Mouse (Mus musculus): ENCODE results near the gene Ddr2. TPM values are rescaled to one million over a fixed set of nuclear protein-coding genes. Genes with fewer than 3 reads are reported as not detected.
A peak's percentile ranks its signal among the peaks of the same experiment; 100 is the strongest.

The Ddr2 gene
- polyA plus RNA-seq, 1 experiment from 2014 or later: 87.3 TPM

- 46% methylated on average over 16 of the region's 16 CpGs for WGBS
- Histone ChIP-seq H3K27ac (no peak overlapping the region), H3K9ac (no peak overlapping the region), H3K4me2 (peak overlapping the region; percentile 27), H3K9me3 (no peaks in the 10 kb centered on the region), H3K4me1 (no peaks in the 10 kb centered on the region), H3K36me3 (no peaks in the 10 kb centered on the region), H3K4me3 (no peak overlapping the region), H3K27me3 (no peaks in the 10 kb centered on the region)
- ATAC-seq (ENCODE audit: insufficient number of reproducible peaks, low FRiP score, low TSS enrichment, low read depth): no peak
Measured at GRCm38 (mm10) chr1:169934005-169934725, 176.4 kb downstream of the Ddr2 start.

GRCm38 (mm10) chr1:169932122-169932746 lies 178.3 kb downstream of the Ddr2 start:
- Histone ChIP-seq H3K27me3 (no peaks in the 10 kb centered on the region), H3K36me3 (no peaks in the 10 kb centered on the region), H3K4me1 (peaks cover 6% of the 10 kb centered on the region; the same call in 1 of the 2 replicates), H3K9ac (no peak overlapping the region), H3K27ac (no peak overlapping the region), H3K4me3 (no peak overlapping the region), H3K4me2 (no peak overlapping the region), H3K9me3 (no peaks in the 10 kb centered on the region)
- no peak for ATAC-seq (ENCODE audit: insufficient number of reproducible peaks, low FRiP score, low TSS enrichment, low read depth)
- WGBS: 58% methylated on average over 7 of the region's 7 CpGs

- WGBS: 71% methylated on average over 7 of the region's 7 CpGs
- no peak overlapping the region for H3K4me3 ChIP-seq
- H3K36me3 ChIP-seq: no peaks in the 10 kb centered on the region
- H3K4me1 ChIP-seq: peaks cover 6% of the 10 kb centered on the region; the same call in 1 of the 2 replicates
- H3K4me2 ChIP-seq: no peak overlapping the region
- no peak overlapping the region for H3K9ac ChIP-seq
- no peaks in the 10 kb centered on the region for H3K9me3 ChIP-seq
- H3K27ac ChIP-seq: no peak overlapping the region
- H3K27me3 ChIP-seq: no peaks in the 10 kb centered on the region
- ATAC-seq (ENCODE audit: insufficient number of reproducible peaks, low FRiP score, low TSS enrichment, low read depth): no peak
Measured at GRCm38 (mm10) chr1:169931698-169932097, 178.9 kb downstream of the Ddr2 start.

DNA sequence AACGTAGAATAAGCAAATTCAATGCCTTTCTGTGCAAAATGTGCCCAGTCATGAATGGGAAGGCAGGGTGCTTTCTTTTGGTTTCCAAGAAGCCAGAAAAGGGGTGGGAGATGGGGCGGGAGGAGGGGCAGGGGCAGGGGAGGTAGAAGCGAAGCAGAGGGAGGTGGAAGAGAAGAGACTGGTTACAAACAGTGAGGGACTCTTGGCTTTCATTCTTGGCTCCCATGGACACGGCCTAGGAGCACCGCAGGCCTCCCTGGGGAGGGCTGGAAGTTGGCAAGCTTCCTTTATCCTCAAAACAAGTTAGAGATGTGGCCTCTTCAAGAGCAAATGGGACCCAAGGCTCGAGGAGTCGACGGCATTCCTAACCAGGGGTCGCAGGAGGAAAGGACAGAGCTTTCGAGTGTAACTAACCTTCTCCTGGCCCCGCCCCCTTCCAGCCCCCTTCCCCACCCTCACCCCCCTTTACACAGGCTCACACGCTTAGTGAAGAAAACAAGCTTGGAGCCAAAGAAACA lies 182.0 kb downstream of the Ddr2 start, which contains the start of gene Ccdc190:
Gene Ccdc190 (plus strand): TSS at position 195 of the 518 bp plus-strand sequence.
- ATAC-seq (ENCODE audit: insufficient number of reproducible peaks, low FRiP score, low TSS enrichment, low read depth): no peak
- 21% methylated on average over 12 of the region's 12 CpGs for WGBS
- H3K9ac ChIP-seq: no peak within 1 kb of the TSS

DNA sequence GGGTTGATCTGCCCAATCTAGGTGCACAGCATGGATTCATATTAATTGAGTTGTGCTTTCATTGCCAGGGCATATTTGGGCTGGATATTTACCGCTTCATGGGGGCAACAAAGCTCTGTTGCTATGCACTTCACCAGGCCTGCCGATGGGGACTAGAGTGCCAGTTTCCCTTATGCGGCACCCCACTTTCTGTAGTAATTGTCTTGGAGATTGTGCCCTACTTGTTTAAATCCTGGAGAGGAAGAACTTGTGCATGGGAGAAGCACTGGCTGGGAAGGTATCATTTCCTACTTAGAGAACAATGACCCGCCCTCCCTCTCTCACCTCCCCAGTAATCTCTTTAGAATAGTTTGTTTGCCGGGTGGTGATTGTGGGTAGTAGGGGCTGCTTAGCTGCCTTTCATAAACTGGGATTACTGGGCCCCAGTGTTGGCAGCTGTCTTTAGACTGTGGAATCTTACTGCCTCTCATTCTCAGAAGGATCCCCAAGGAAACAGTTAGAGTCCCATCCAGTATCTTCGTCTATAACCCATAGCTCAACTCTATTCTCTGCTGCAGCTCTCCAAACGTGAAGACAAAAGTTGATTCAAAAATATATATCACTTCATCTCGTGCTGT lies 182.7 kb downstream of the Ddr2 start:
- H3K27me3 ChIP-seq: no peaks in the 10 kb centered on the region
- H3K9me3 ChIP-seq: no peaks in the 10 kb centered on the region
- no peak overlapping the region for H3K4me2 ChIP-seq
- H3K36me3 ChIP-seq: no peaks in the 10 kb centered on the region
- peaks cover 6% of the 10 kb centered on the region; the same call in 1 of the 2 replicates for H3K4me1 ChIP-seq
- WGBS: 71% methylated on average over 8 of the region's 8 CpGs
- no peak overlapping the region for H3K4me3 ChIP-seq
- no peak overlapping the region for H3K9ac ChIP-seq
- H3K27ac ChIP-seq: no peak overlapping the region
- ATAC-seq (ENCODE audit: insufficient number of reproducible peaks, low FRiP score, low TSS enrichment, low read depth): no peak

More for the DNA sequence above, 182.0 kb downstream of the Ddr2 start, which contains the start of gene Ccdc190:
- Histone ChIP-seq H3K27ac (no peak within 1 kb of the TSS), H3K4me2 (0 out of 2 replicates have a peak within 1 kb of the TSS, but pooled peaks have one; percentile 22), H3K36me3 (no peaks in the 10 kb centered on the region), H3K4me1 (peaks cover 6% of the 10 kb centered on the region; the same call in 1 of the 2 replicates), H3K9me3 (no peaks in the 10 kb centered on the region), H3K4me3 (no peak within 1 kb of the TSS), H3K27me3 (no peaks in the 10 kb centered on the region)

- WGBS: 78% methylated on average over 2 of the region's 2 CpGs
- H3K27ac ChIP-seq: no peak overlapping the region
Measured at GRCm38 (mm10) chr1:169924567-169924966, 186.0 kb downstream of the Ddr2 start.

More at GRCm38 (mm10) chr1:169924567-169924966, 186.0 kb downstream of the Ddr2 start:
- Histone ChIP-seq H3K9me3 (no peaks in the 10 kb centered on the region), H3K4me2 (no peak overlapping the region), H3K4me1 (peaks cover 7% of the 10 kb centered on the region; the same call in 1 of the 2 replicates), H3K27me3 (no peaks in the 10 kb centered on the region), H3K9ac (no peak overlapping the region), H3K4me3 (no peak overlapping the region), H3K36me3 (no peaks in the 10 kb centered on the region)
- ATAC-seq (ENCODE audit: insufficient number of reproducible peaks, low FRiP score, low TSS enrichment, low read depth): no peak

Other genes starting within 250 kb of the Ddr2 start
- 0.13 TPM in 1 of 2 replicates, not detected in the other for gene Ccdc190, start 182.1 kb downstream of the Ddr2 start, polyA plus RNA-seq (2015; fragmentation: Nextera tagmentation; extraction: Ambion mirVana)
- 22.0 and 22.9 TPM in 2 replicates for gene Hsd17b7, start 141.5 kb downstream of the Ddr2 start, polyA plus RNA-seq (2015; fragmentation: Nextera tagmentation; extraction: Ambion mirVana)
- 75.5 and 75.7 TPM in 2 replicates for gene Uap1, start 64.2 kb upstream of the Ddr2 start, polyA plus RNA-seq (2015; fragmentation: Nextera tagmentation; extraction: Ambion mirVana)
- gene Uhmk1, start 104.6 kb upstream of the Ddr2 start, polyA plus RNA-seq (2015; fragmentation: Nextera tagmentation; extraction: Ambion mirVana): 4.9 and 6.7 TPM in 2 replicates
- not detected in 2 replicates for gene Sh2d1b2, start 122.0 kb upstream of the Ddr2 start, polyA plus RNA-seq (2015; fragmentation: Nextera tagmentation; extraction: Ambion mirVana)
- 0.13 and 0.24 TPM in 2 replicates for gene Sh2d1b1, start 166.6 kb upstream of the Ddr2 start, polyA plus RNA-seq (2015; fragmentation: Nextera tagmentation; extraction: Ambion mirVana)
- gene Gm7694, start 195.6 kb upstream of the Ddr2 start, polyA plus RNA-seq (2015; fragmentation: Nextera tagmentation; extraction: Ambion mirVana): 3.0 TPM in 2 replicates
- gene Spata46, start 198.0 kb upstream of the Ddr2 start, polyA plus RNA-seq (2015; fragmentation: Nextera tagmentation; extraction: Ambion mirVana): 0.71 and 1.00 TPM in 2 replicates

Measured in limb, embryonic 15.5 days (tissue).